Mouse (Mus musculus) right cerebral cortex, postnatal 36 days (tissue): ENCODE results near the gene Svopl.

ENCODE experiments used
- DNase-seq, 2 experiments: peaks; one replicate each; pipeline ENCODE4 v3.0.0; 2022; ENCODE audit warnings: low spot score in 2 of 2, mixed read lengths in 1 of 2

Svopl gene

DNA sequence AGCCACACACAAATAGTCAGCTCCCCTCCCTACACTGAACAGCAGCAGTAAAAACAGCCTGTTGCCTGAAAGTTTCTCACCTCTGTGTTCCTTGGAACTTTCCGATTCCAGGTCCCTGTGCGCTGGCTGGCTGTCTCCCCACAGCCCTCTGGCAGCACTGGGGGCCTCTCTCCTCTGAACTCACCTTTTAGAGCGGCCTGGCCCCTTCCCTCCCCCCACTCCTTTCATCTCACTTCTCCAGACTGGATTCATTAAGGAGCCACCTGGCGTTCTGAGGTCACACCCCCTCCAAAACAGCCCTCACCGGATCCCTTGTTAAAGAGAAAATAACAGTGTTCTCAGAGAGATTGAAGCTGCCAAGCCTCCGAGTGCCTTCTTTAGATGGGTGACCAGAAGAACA lies at the start of gene Svopl:
Gene Svopl, minus strand, starts transcription at position 159 of the 400 bp plus-strand sequence.
- DNase-seq, result no peak

GRCm38 (mm10) chr6:38094701-38095100 lies 47.9 kb upstream of the Svopl start:
- no peak for DNase-seq

DNA sequence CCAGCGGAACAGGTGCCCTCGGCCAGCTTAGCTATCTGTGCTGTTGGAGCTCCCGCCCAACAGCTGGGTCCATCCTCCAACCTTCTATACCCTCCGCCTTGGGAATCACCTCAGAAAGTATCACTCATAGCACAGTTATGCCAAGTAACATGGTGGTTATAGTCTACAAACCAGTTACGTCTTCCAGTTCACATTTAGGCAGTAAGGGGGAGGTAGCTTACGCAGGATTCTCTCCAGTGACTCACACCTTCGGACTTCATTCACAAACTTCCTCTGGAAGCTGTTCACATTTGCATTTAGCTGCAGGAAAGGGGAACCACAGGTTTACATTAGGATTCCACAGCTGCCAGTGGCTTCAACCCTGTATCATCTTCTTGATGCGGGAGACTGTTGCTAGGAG lies 45.7 kb upstream of the Svopl start:
- no peak for DNase-seq

DNA sequence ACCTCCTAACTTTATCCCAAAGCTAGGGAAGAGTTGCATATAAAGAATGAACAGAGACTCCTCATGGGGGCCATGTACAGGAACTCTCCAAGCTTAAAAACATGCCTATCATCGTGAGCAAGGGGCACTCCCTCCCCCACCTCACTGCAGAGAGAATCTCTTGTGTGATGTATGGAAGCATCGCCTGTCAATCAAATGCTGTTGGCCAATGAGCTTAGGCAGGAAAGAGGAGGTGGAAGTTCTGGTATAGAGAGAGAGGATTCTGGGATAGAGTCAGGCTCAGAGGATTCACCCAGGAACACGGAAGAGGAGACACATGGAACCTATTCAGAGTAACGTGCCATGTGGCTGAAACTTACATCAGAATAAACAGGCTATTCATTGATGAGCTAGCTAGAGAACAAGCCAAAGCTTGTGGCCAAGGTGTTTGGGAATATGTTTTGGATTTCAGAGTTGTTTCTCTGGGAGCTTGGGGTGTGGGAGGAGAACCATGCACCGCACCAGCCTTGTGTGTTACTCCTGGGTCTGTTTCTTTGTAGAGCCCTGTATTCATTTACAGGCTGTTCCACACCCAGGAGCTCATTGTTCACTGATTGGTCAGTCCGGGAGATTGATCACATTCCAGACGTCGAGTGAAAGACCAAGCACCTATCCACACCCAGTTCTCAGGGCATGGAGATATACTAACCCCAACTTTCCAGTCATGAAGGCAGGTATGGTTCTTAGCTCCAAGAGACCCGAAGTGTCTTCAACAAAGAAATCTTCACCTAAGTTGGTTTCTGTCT lies 40.6 kb upstream of the Svopl start:
- no peak for DNase-seq

GRCm38 (mm10) chr6:38083204-38083603 lies 36.4 kb upstream of the Svopl start:
- DNase-seq, result no peak

- no peak for DNase-seq
Measured at GRCm38 (mm10) chr6:38081727-38082341, 35.0 kb upstream of the Svopl start.

- DNase-seq, result no peak
Measured at GRCm38 (mm10) chr6:38080364-38080763, 33.6 kb upstream of the Svopl start.

DNA sequence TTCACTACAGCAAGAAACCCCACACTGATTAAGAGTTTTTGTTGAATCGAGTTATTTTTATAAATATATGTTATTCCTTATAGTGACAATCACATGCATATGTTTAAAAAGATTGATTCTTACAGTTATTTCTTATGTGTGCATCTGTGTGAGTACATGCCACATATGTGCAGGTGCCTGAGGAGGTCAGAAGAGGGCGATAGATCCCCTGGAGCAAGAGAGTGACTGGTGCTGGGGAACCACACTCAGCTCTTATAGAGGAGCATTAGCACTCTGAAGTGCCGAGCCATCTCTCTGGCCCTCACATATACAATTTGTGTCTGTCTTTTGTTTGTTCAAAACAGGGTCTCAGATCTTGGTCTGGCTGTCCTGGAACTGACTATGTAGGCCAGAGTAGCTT lies 26.8 kb upstream of the Svopl start:
- no peak for DNase-seq

DNA sequence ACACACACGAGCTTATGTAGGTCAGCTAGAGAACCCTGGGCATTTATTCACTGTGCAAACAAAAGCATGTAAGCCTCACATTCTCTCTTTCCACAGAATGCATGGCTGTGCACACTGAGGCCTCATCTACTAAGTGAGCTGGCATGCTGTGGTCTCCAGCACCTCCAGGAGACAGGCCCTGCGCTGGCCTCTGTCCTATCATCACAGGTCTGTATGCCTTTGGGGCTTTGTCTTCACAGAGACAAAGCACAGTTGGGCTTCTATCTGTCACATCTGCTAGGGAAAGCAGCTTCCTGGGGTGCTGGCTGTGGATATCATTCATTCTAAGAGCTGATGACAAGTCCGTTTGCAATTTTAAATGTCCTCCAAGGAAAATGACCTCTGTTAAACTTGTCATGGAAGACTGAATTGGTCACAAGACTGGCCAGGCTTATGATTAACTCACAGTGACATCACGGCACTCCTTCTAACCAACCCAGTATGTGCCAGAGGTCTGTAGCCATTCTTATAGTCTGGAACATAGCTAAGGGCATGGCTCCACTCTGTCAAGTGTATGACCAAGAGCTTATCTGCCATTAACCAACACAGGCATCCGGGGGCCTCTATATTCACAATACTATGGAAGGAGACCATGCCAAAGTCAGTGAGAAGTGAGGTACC lies 25.5 kb upstream of the Svopl start:
- no peak for DNase-seq

GRCm38 (mm10) chr6:38071256-38071655 lies 24.5 kb upstream of the Svopl start:
- no peak for DNase-seq

- DNase-seq, result peak; percentile 39 to 50
Measured at GRCm38 (mm10) chr6:38066215-38066614, 19.4 kb upstream of the Svopl start.

- DNase-seq, result peak; percentile 24 to 33
Measured at GRCm38 (mm10) chr6:38065501-38066122, 18.8 kb upstream of the Svopl start.

DNA sequence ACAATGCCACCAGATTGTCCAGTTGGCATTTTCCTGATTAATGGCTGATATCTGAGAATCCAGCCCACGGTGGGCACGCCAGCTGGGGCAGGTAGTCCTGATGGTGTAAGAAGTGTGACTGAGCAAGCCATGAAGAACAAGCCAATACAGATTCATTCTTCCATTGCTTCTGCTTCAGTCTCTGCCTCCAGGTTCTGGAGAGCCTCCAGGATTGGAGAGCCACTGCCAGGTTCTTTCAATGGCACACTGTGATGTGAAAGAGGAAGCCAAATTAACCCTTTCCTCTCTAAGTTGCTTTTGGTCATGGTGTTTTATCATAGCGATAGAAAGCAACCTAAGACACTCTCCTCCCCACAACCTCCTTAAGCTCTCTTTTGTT lies 18.3 kb upstream of the Svopl start:
- peak; percentile 24 to 49 for DNase-seq

- DNase-seq, result no peak
Measured at GRCm38 (mm10) chr6:38064621-38065020, 17.8 kb upstream of the Svopl start.

- DNase-seq, result no peak
Measured at GRCm38 (mm10) chr6:38058805-38059204, 12.0 kb upstream of the Svopl start.

DNA sequence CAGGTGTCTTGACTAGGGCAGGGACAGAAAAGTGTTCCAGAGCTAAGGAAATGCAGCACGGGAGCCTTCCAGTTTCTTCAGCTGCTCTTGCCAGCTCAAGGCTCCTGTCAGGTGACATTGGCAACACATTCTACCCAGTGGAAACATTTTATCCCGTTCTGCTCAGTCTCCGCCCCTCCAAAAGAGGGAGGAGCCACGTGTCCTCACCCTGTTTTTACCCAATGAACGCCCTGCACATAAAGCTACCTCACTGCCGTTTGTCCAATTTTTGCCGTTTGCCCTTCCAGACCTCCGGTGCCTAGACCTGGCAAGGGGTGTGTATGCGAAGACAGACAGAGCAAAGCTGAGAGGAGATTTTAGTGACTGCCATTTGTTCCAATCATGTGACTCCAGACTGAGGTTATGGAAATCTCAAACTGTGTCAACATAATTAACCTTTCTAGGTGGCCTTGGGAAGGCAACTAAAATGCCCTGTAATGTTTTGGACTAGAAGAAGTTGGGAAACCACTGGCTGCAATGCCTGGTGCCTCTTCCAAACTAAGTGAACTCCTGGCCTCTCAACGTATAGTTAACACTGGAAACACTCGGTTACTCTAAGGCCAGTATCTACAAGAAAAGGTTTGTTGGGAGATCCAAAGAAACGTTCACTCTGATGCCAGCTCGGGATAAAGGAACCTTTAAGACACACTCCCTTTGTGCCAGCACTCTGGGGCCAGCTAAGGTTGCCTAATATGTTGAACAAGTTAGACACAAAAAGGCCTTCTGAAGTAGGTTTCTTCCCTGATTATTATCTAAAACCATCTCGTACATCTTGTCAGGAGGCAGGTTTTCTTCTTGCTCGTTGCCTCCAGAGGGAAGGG lies 8.9 kb upstream of the Svopl start:
- no peak for DNase-seq

GRCm38 (mm10) chr6:38049601-38050000 lies 2.8 kb upstream of the Svopl start:
- no peak for DNase-seq

DNA sequence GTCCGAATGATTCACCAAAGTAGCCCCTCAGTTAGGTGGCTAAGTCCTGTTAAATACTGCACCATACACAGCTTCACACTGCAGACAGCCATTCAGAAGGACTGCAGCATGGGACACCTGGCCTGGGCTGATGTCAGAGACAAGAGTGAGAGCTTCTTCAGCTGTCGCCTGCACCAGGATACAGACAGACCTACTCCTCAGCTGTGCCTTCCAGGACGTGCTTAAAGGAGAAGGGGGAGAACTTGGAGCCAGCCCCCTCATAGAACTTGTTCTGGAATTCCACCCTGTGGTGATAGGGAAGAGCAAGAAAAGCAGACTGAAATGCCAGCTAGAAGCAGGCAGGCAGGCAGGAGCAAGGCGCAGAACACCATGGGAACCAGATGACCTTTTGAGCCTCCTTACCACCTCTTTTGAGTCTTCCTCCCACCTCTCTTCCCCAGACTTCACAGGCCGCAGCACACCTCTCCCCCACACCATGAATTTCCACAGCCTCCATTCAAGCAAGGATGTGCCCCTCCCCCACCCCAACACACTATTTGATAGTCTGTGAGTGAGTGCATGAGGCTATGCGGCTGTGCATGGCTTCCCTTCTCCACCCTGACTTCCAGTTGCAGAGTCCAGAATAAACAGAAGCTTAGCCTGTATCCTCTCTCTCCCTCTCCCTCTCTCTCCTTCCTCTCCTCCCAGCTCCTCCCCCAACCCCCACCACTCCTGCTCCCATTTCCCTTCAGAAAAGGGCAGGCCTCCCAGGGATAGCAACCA lies 2.2 kb upstream of the Svopl start:
- no peak for DNase-seq

- DNase-seq, result no peak
Measured at GRCm38 (mm10) chr6:38048003-38048402, 1.2 kb upstream of the Svopl start.

- no peak for DNase-seq
Measured at GRCm38 (mm10) chr6:38032801-38033566, 13.8 kb downstream of the Svopl start.
